Mouse (Mus musculus): Measurements from ENCODE around the gene Mup2. TPM values are rescaled to one million over a fixed set of nuclear protein-coding genes. Genes with fewer than 3 reads are reported as not detected.
"Not testable (repeated sequence)": the region's sequence is repeated elsewhere in the genome, so short reads cannot be mapped to it uniquely, and the experiment has no call there.

Gene Mup2
- polyA plus RNA-seq (2014; fragmentation: Nextera tagmentation; extraction: Ambion mirVana), result not detected in 2 replicates

DNA sequence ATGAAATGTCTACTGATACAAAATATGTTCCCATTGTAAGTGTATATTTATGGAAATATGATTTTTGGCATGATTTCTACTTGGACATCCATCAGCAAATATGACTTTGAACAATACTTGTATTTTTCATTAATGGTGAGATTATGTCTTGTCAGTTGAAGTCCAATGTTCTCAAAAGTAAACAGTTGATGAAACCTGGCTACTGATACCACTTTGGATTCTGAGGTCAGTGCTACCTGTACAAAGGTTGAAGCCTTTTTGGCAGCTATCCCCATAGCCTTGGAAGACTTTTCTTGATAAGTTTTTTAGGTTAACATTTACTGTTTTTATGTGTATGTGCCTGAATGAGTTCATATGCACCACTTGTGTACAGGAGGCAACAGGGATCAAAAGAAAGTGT is at the start of gene Mup2:
Gene Mup2, minus strand, starts transcription at position 101 of the 400 bp plus-strand sequence.
- H3K4me2 ChIP-seq; H3K4me3 ChIP-seq (ENCODE audit: low read depth, low read length); H3K4me1 ChIP-seq (ENCODE audit: insufficient read depth); H3K27me3 ChIP-seq (ENCODE audit: insufficient read depth, low read length); H3K9ac ChIP-seq; H3K9me3 ChIP-seq (ENCODE audit: low read depth, low read length); DNase-seq; H3K36me3 ChIP-seq (ENCODE audit: insufficient read depth); H3K27ac ChIP-seq (ENCODE audit: low read depth); ATAC-seq (ENCODE audit: insufficient read depth): not testable (repeated sequence)

Other genes starting within 250 kb of the Mup2 start
- 0.07 and 0.12 TPM in 2 replicates for gene Slc46a2, start 239.2 kb downstream of the Mup2 start, polyA plus RNA-seq (2014; fragmentation: Nextera tagmentation; extraction: Ambion mirVana)
- not detected in 2 replicates for gene Mup4, start 193.6 kb downstream of the Mup2 start, polyA plus RNA-seq (2014; fragmentation: Nextera tagmentation; extraction: Ambion mirVana)
- gene Mup6, start 190.0 kb downstream of the Mup2 start, polyA plus RNA-seq (2014; fragmentation: Nextera tagmentation; extraction: Ambion mirVana), result not detected in 2 replicates
- not detected in 2 replicates for gene Mup7, start 83.8 kb downstream of the Mup2 start, polyA plus RNA-seq (2014; fragmentation: Nextera tagmentation; extraction: Ambion mirVana)
- not detected in 2 replicates for gene Mup8, start 68.3 kb upstream of the Mup2 start, polyA plus RNA-seq (2014; fragmentation: Nextera tagmentation; extraction: Ambion mirVana)